Comparison of ENCODE assay signal across 8 mouse cellular contexts in genomic region chr5:76857103-76858015, GRCm38 (mm10). TPM values are rescaled to one million over a fixed set of nuclear protein-coding genes. Genes with fewer than 3 reads are reported as not detected.
DNase-seq lines count a peak whose midpoint lies in the region; ATAC-seq and TF ChIP-seq lines count a peak whose summit lies in the region.

No protein-coding gene starts in this region.

- peaks cover 17% of the 10 kb centered on the region for H3K4me1 ChIP-seq in embryonic facial prominence, embryonic 13.5 days
- H3K4me1 ChIP-seq in neural tube, embryonic 11.5 days (ENCODE audit: control insufficient read depth, insufficient read depth, low read length) = 0 out of 2 replicates have a peak, but pooled peaks cover 3% of the 10 kb centered on the region

- ATAC-seq in embryonic facial prominence, embryonic 13.5 days (ENCODE audit: insufficient number of reproducible peaks, insufficient read depth, low FRiP score, low TSS enrichment, low read depth) = no peak
- peak; percentile 28 for ATAC-seq in inflammation-experienced regulatory T-cells, adult 6 months
- no peak for ATAC-seq in neural tube, embryonic 11.5 days (ENCODE audit: insufficient read depth, low FRiP score, low TSS enrichment)

- peak overlapping the region; percentile 63 for H3K9ac ChIP-seq in embryonic facial prominence, embryonic 13.5 days
- H3K9ac ChIP-seq in neural tube, embryonic 11.5 days (ENCODE audit: low read length) = peak overlapping the region; percentile 26

- H3K4me3 ChIP-seq in layer of hippocampus, adult 2 months = peak overlapping the region; percentile 41
- H3K4me3 ChIP-seq in embryonic facial prominence, embryonic 13.5 days = peak overlapping the region; percentile 44
- peak overlapping the region; percentile 19 for H3K4me3 ChIP-seq in neural tube, embryonic 11.5 days (ENCODE audit: low read depth, low read length)

- 16% methylated on average over 62 of the region's 62 CpGs for WGBS in embryonic facial prominence, embryonic 13.5 days
- 18% methylated on average over 62 of the region's 62 CpGs for WGBS in neural tube, embryonic 11.5 days

- H3K36me3 ChIP-seq in embryonic facial prominence, embryonic 13.5 days = peaks cover 14% of the 10 kb centered on the region
- H3K36me3 ChIP-seq in neural tube, embryonic 11.5 days (ENCODE audit: control insufficient read depth, insufficient read depth, low read length) = no peaks in the 10 kb centered on the region; the same call in 1 of the 2 replicates

- TF ChIP-seq CTCF in layer of hippocampus, adult 2 months (conservative IDR thresholded peaks at IDR 0.05) = no peak

- H3K9me3 ChIP-seq in embryonic facial prominence, embryonic 13.5 days = no peaks in the 10 kb centered on the region
- no peaks in the 10 kb centered on the region for H3K9me3 ChIP-seq in neural tube, embryonic 11.5 days (ENCODE audit: control insufficient read depth, low read length)

- H3K4me2 ChIP-seq in embryonic facial prominence, embryonic 13.5 days = peak overlapping the region; percentile 79
- H3K4me2 ChIP-seq in neural tube, embryonic 11.5 days (ENCODE audit: low read depth) = peak overlapping the region; percentile 39

- no peak for DNase-seq in layer of hippocampus, adult 2 months (ENCODE audit: low spot score in 2 of 2)
- no peak for DNase-seq in layer of hippocampus, postnatal 14 days (ENCODE audit: low spot score in 2 of 2)
- peak; percentile 43 for DNase-seq in neural tube, embryonic 11.5 days (ENCODE audit: low spot score)
- no peak for DNase-seq in adipocyte (ENCODE audit: low spot score)
- no peak for DNase-seq in layer of hippocampus, adult 9-11 months
- DNase-seq in lung, postnatal 36 days = no peak

- H3K27ac ChIP-seq in layer of hippocampus, adult 2 months = 0 out of 2 replicates have a peak overlapping the region, but pooled peaks have one; percentile 10
- H3K27ac ChIP-seq in embryonic facial prominence, embryonic 13.5 days = no peak overlapping the region
- H3K27ac ChIP-seq in neural tube, embryonic 11.5 days (ENCODE audit: low read depth, low read length) = no peak overlapping the region

- H3K27me3 ChIP-seq in embryonic facial prominence, embryonic 13.5 days = peaks cover 42% of the 10 kb centered on the region
- H3K27me3 ChIP-seq in neural tube, embryonic 11.5 days (ENCODE audit: control insufficient read depth, insufficient read depth, low read length) = peaks cover 21% of the 10 kb centered on the region

RNA-seq across cellular contexts. Expression of gene Aasdh, which starts 48.0 kb away (rescaled TPM):
- total RNA-seq in layer of hippocampus, adult 2 months (2021) = 10 to 100 TPM; 27.9 to 28.9 TPM
- 10 to 100 TPM; 20.3 to 25.9 TPM for total RNA-seq in layer of hippocampus, postnatal 14 days (2021)
- 21.4 and 26.0 TPM in 2 replicates for polyA plus RNA-seq in embryonic facial prominence, embryonic 13.5 days (2015; fragmentation: Nextera tagmentation; extraction: Ambion mirVana)
- 10 to 100 TPM; 12.1 to 19.8 (median 13.9) TPM for polyA plus RNA-seq in inflammation-experienced regulatory T-cells, adult 6 months (2017; shearing (Covaris generic))
- polyA plus RNA-seq in neural tube, embryonic 11.5 days (2014; fragmentation: Nextera tagmentation; extraction: Ambion mirVana) = 14.6 and 15.6 TPM in 2 replicates
